Mouse (Mus musculus) left cerebral cortex, postnatal 10 days (tissue): ENCODE data around the gene Gm21962. TPM values are rescaled to one million over a fixed set of nuclear protein-coding genes. Genes with fewer than 3 reads are reported as not detected.

ENCODE experiments used
- DNase-seq, 2 experiments: peaks; one replicate each; pipeline ENCODE4 v3.0.0; 2021 to 2022; ENCODE audit warnings: low spot score in 2 of 2, mixed read lengths in 1 of 2; ENCODE audit errors: extremely low spot score in 1 of 2
- intact Hi-C: fragments of 180-260 bp; cut with DNase I; formaldehyde crosslinking; loops from one replicate; pipeline ENCODE4 v1.15.1; 2025
- microRNA-seq: library from miRNA; unstranded; fragments of <30 nt; microRNA quantifications from one replicate; pipeline ENCODE4 v1.2.0, GENCODE M21; 2022
- total RNA-seq, 2 experiments: library from RNA; stranded (reverse); gene quantifications; 2 replicates each; pipeline ENCODE4 v1.2.3; 2021

Gene Gm21962
- total RNA-seq, 2 experiments from 2014 or later: not detected

GRCm38 (mm10) chr3:137686932-137687331 lies 15.6 kb downstream of the Gm21962 start:
- intact Hi-C loops: no loop called here

GRCm38 (mm10) chr3:137691503-137691902 lies 20.2 kb downstream of the Gm21962 start:
- intact Hi-C loops: no loop called here
- DNase-seq: no peak

More at GRCm38 (mm10) chr3:137686932-137687331, 15.6 kb downstream of the Gm21962 start:
- DNase-seq: no peak

- DNase-seq: no peak
- intact Hi-C loops: no loop called here
Observed at GRCm38 (mm10) chr3:137715946-137716345, 44.6 kb downstream of the Gm21962 start.

GRCm38 (mm10) chr3:137716573-137717157 lies 45.3 kb downstream of the Gm21962 start:
- intact Hi-C loops: no loop called here
- no peak for DNase-seq

Small RNA genes within 50 kb of the gene (microRNA-seq; reads per million reads assigned to microRNA genes)
- gene Gm22468: not detected

Other genes with a start within 250 kb of the Gm21962 start
- gene Ddit4l, start 49.9 kb upstream of the Gm21962 start, total RNA-seq: 1 to 10 TPM; 6.1 to 7.2 TPM
- gene H2afz, start 193.0 kb downstream of the Gm21962 start, total RNA-seq: 100 to 1,000 TPM; 180 to 201 TPM
- 10 to 100 TPM; 39.1 to 41.5 TPM for gene Dnajb14, start 196.2 kb downstream of the Gm21962 start, total RNA-seq
- 10 to 100 TPM; 66.2 to 68.8 TPM for gene Lamtor3, start 247.0 kb downstream of the Gm21962 start, total RNA-seq